Mouse (Mus musculus): ENCODE measurements around the gene Mettl2. TPM values are rescaled to one million over a fixed set of nuclear protein-coding genes. Genes with fewer than 3 reads are reported as not detected.
A peak's percentile ranks its signal among the peaks of the same experiment; 100 is the strongest.

Mettl2 gene
- polyA plus RNA-seq, 1 experiment from 2014 or later = 15.0 TPM

GRCm38 (mm10) chr11:105150691-105151090, 24.5 kb downstream of the Mettl2 start:
- no peaks in the 10 kb centered on the region for H3K36me3 ChIP-seq (ENCODE audit: control insufficient read depth, insufficient read depth, low read length)
- no peaks in the 10 kb centered on the region for H3K27me3 ChIP-seq (ENCODE audit: control insufficient read depth, insufficient read depth, low read length)
- no peak overlapping the region for H3K4me3 ChIP-seq (ENCODE audit: low read depth, low read length)
- H3K27ac ChIP-seq (replicated peaks) = no peak overlapping the region
- H3K4me2 ChIP-seq (replicated peaks; ENCODE audit: low read depth) = no peak overlapping the region
- TF ChIP-seq CTCF (IDR thresholded peaks at IDR 0.05; ENCODE audit: low read depth) (no peak), EP300 (optimal IDR thresholded peaks at IDR 0.05) (no peak)
- WGBS = 64% methylated on average over 4 of the region's 4 CpGs
- H3K9me3 ChIP-seq (ENCODE audit: control insufficient read depth, low read length) = no peaks in the 10 kb centered on the region
- H3K9ac ChIP-seq (ENCODE audit: low read length) = no peak overlapping the region
- ATAC-seq (ENCODE audit: low FRiP score, low TSS enrichment) (no peak), DNase-seq (ENCODE audit: low spot score) (no peak)
- H3K4me1 ChIP-seq (replicated peaks; ENCODE audit: control insufficient read depth, insufficient read depth) = no peaks in the 10 kb centered on the region

DNA sequence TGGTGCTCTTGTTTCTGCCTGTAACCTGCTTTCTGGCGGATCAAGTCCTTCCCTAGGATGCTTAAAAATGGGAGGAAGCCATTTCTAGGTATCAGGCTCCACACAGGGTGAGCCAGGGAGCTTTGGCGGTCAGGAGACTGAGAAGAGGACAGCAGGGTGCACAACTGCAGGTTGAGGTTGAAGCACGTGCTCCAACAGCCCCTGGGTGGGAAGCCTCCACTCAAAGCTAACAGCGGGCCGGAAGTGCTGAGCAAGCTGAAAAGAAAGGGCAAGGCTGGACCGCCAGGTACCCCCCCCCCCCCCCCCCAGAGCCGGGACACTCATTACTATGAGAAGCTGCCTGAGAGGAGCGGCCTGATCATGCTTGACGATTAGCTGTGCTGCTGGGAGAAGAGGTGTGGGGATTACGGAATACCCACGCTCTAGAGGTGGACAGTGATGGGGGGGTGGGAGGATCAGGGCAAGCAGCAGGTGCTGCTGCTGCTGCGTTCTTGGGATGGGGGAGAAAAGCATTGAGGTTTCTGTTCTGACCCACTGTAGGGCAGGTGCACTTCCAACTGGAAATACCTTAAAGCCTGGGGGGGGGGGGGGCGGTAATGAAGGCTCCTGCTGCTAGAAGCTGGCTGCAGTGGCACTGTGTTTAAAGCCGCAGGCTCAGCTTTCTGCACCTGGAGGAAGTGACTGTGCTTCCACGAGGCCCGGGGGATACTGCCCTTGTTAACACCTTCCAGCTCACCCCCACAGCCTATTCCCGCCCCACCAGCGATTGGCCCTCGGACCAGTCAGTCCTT, 25.2 kb downstream of the Mettl2 start:
- Histone ChIP-seq H3K36me3 (ENCODE audit: control insufficient read depth, insufficient read depth, low read length) (no peaks in the 10 kb centered on the region), H3K4me3 (ENCODE audit: low read depth, low read length) (no peak overlapping the region), H3K4me2 (replicated peaks; ENCODE audit: low read depth) (0 out of 2 replicates have a peak overlapping the region, but pooled peaks have one; percentile 8), H3K9me3 (ENCODE audit: control insufficient read depth, low read length) (no peaks in the 10 kb centered on the region), H3K9ac (ENCODE audit: low read length) (no peak overlapping the region), H3K4me1 (replicated peaks; ENCODE audit: control insufficient read depth, insufficient read depth) (no peaks in the 10 kb centered on the region), H3K27me3 (ENCODE audit: control insufficient read depth, insufficient read depth, low read length) (no peaks in the 10 kb centered on the region), H3K27ac (replicated peaks) (no peak overlapping the region)
- ATAC-seq (ENCODE audit: low FRiP score, low TSS enrichment) = no peak
- WGBS = 26% methylated on average over 18 of the region's 19 CpGs
- no peak for DNase-seq (ENCODE audit: low spot score)
- no peak for TF ChIP-seq CTCF (IDR thresholded peaks at IDR 0.05; ENCODE audit: low read depth)
- TF ChIP-seq EP300 (optimal IDR thresholded peaks at IDR 0.05) = no peak

DNA sequence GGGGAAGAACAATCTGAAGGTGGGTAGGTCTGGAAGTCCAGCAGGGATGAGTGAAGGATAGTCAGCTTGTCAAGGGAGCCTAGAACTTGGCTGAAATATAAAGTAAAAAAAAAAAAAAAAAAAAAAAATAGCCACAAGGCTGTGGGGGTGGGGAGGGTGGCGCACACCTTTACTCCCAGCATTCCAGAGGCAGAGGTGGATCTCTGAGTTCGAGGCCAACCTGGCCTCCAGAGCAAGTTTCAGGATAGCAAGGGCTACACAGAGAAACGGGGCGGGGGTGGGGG, 25.7 kb downstream of the Mettl2 start:
- Histone ChIP-seq H3K4me2 (replicated peaks; ENCODE audit: low read depth) (no peak overlapping the region), H3K4me3 (ENCODE audit: low read depth, low read length) (no peak overlapping the region), H3K9ac (ENCODE audit: low read length) (no peak overlapping the region), H3K27me3 (ENCODE audit: control insufficient read depth, insufficient read depth, low read length) (no peaks in the 10 kb centered on the region), H3K36me3 (ENCODE audit: control insufficient read depth, insufficient read depth, low read length) (no peaks in the 10 kb centered on the region), H3K4me1 (replicated peaks; ENCODE audit: control insufficient read depth, insufficient read depth) (no peaks in the 10 kb centered on the region), H3K27ac (replicated peaks) (no peak overlapping the region), H3K9me3 (ENCODE audit: control insufficient read depth, low read length) (no peaks in the 10 kb centered on the region)
- TF ChIP-seq CTCF (IDR thresholded peaks at IDR 0.05; ENCODE audit: low read depth) (no peak), EP300 (optimal IDR thresholded peaks at IDR 0.05) (no peak)
- ATAC-seq (ENCODE audit: low FRiP score, low TSS enrichment) (no peak), DNase-seq (ENCODE audit: low spot score) (no peak)
- 82% methylated on average over 2 of the region's 4 CpGs for WGBS

GRCm38 (mm10) chr11:105152357-105152899, 26.2 kb downstream of the Mettl2 start:
- Histone ChIP-seq H3K27ac (replicated peaks) (no peak overlapping the region), H3K9me3 (ENCODE audit: control insufficient read depth, low read length) (no peaks in the 10 kb centered on the region), H3K27me3 (ENCODE audit: control insufficient read depth, insufficient read depth, low read length) (no peaks in the 10 kb centered on the region), H3K9ac (ENCODE audit: low read length) (no peak overlapping the region), H3K4me2 (replicated peaks; ENCODE audit: low read depth) (no peak overlapping the region), H3K4me1 (replicated peaks; ENCODE audit: control insufficient read depth, insufficient read depth) (no peaks in the 10 kb centered on the region), H3K4me3 (ENCODE audit: low read depth, low read length) (no peak overlapping the region), H3K36me3 (ENCODE audit: control insufficient read depth, insufficient read depth, low read length) (no peaks in the 10 kb centered on the region)
- no peak for TF ChIP-seq CTCF (IDR thresholded peaks at IDR 0.05; ENCODE audit: low read depth)
- no peak for TF ChIP-seq EP300 (optimal IDR thresholded peaks at IDR 0.05)
- WGBS = 74% methylated on average over 11 of the region's 11 CpGs
- ATAC-seq (ENCODE audit: low FRiP score, low TSS enrichment) (peak; percentile 30; the same call in 1 of the 2 replicates), DNase-seq (ENCODE audit: low spot score) (no peak)

GRCm38 (mm10) chr11:105153068-105153833, 27.0 kb downstream of the Mettl2 start:
- no peak overlapping the region for H3K27ac ChIP-seq (replicated peaks)
- no peaks in the 10 kb centered on the region for H3K27me3 ChIP-seq (ENCODE audit: control insufficient read depth, insufficient read depth, low read length)
- H3K4me1 ChIP-seq (replicated peaks; ENCODE audit: control insufficient read depth, insufficient read depth) = no peaks in the 10 kb centered on the region
- WGBS = 32% methylated on average over 12 of the region's 12 CpGs
- H3K9me3 ChIP-seq (ENCODE audit: control insufficient read depth, low read length) = no peaks in the 10 kb centered on the region
- H3K4me2 ChIP-seq (replicated peaks; ENCODE audit: low read depth) = no peak overlapping the region
- DNase-seq (ENCODE audit: low spot score) = peak; percentile 62
- H3K36me3 ChIP-seq (ENCODE audit: control insufficient read depth, insufficient read depth, low read length) = no peaks in the 10 kb centered on the region
- H3K4me3 ChIP-seq (ENCODE audit: low read depth, low read length) = no peak overlapping the region
- no peak overlapping the region for H3K9ac ChIP-seq (ENCODE audit: low read length)
- TF ChIP-seq EP300 (optimal IDR thresholded peaks at IDR 0.05) (no peak), CTCF (IDR thresholded peaks at IDR 0.05; ENCODE audit: low read depth) (no peak)
- peak; percentile 83 for ATAC-seq (ENCODE audit: low FRiP score, low TSS enrichment)

- H3K27me3 ChIP-seq (ENCODE audit: control insufficient read depth, insufficient read depth, low read length) = no peaks in the 10 kb centered on the region
- H3K9ac ChIP-seq (ENCODE audit: low read length) = no peak overlapping the region
- H3K4me1 ChIP-seq (replicated peaks; ENCODE audit: control insufficient read depth, insufficient read depth) = no peaks in the 10 kb centered on the region
- H3K4me2 ChIP-seq (replicated peaks; ENCODE audit: low read depth) = no peak overlapping the region
- no peak for DNase-seq (ENCODE audit: low spot score)
- H3K9me3 ChIP-seq (ENCODE audit: control insufficient read depth, low read length) = no peaks in the 10 kb centered on the region
- WGBS = 76% methylated on average over 4 of the region's 4 CpGs
- TF ChIP-seq EP300 (optimal IDR thresholded peaks at IDR 0.05) (no peak), CTCF (IDR thresholded peaks at IDR 0.05; ENCODE audit: low read depth) (no peak)
- H3K4me3 ChIP-seq (ENCODE audit: low read depth, low read length) = no peak overlapping the region
- no peaks in the 10 kb centered on the region for H3K36me3 ChIP-seq (ENCODE audit: control insufficient read depth, insufficient read depth, low read length)
- H3K27ac ChIP-seq (replicated peaks) = no peak overlapping the region
- ATAC-seq (ENCODE audit: low FRiP score, low TSS enrichment) = no peak
Measured at GRCm38 (mm10) chr11:105155915-105156314, 29.7 kb downstream of the Mettl2 start.

All from stomach, postnatal 0 days (tissue).